Mouse (Mus musculus): Measurements from ENCODE around the gene Tmcc2. TPM values are rescaled to one million over a fixed set of nuclear protein-coding genes. Genes with fewer than 3 reads are reported as not detected.

Gene Tmcc2
- polyA plus RNA-seq, 1 experiment from 2014 or later, result 15.9 TPM

DNA sequence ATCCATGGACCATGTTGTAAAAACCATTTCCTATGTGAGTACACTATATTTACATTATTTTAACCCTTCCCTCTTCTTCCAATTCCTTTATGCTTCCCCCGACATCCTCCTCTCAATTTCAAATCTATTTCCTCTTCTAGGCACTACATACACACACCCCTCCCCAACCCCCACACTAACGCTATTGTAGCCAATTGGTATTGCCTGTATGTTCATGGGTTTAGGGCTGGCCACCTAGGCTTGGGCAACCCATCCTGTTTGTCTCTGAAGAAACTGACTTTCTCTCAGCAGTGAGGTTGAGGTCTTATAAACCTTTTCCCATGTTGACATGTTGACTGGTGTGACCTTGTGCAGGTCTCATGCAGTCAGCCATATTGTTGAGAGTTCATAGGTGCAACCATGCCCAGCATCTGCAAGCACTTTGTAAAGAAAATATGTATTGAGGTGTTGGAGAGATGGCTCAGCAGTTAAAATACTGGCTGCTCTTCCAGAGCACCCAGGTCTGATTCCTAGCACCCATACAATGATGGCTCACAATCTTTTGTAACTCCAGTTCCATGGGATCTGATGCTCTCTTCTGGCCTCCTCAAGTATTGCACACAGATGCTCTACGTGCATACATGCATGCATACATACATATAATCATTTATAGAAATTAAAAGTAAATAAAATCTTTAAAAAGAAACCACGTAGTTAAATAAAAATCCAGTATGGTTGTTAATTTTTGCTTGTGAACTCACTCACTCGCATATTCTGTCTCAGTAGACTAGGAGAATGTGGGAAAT lies 32.0 kb upstream of the Tmcc2 start:
- no peak overlapping the region for H3K9ac ChIP-seq (ENCODE audit: low read length)
- no peaks in the 10 kb centered on the region for H3K36me3 ChIP-seq (ENCODE audit: control insufficient read depth, insufficient read depth, low read length)
- DNase-seq (ENCODE audit: low spot score), result no peak
- no peak overlapping the region for H3K4me3 ChIP-seq (ENCODE audit: low read depth, low read length)
- no peak overlapping the region for H3K27ac ChIP-seq (ENCODE audit: low read depth, low read length)
- WGBS, result 93% methylated on average over 5 of the region's 5 CpGs
- H3K4me1 ChIP-seq (ENCODE audit: control insufficient read depth, insufficient read depth, low read length), result peaks cover 4% of the 10 kb centered on the region
- H3K9me3 ChIP-seq (ENCODE audit: control insufficient read depth, low read length), result no peaks in the 10 kb centered on the region
- no peak overlapping the region for H3K4me2 ChIP-seq (ENCODE audit: low read depth)
- no peak for ATAC-seq (ENCODE audit: insufficient read depth, low FRiP score, low TSS enrichment)
- no peaks in the 10 kb centered on the region for H3K27me3 ChIP-seq (ENCODE audit: control insufficient read depth, insufficient read depth, low read length)

DNA sequence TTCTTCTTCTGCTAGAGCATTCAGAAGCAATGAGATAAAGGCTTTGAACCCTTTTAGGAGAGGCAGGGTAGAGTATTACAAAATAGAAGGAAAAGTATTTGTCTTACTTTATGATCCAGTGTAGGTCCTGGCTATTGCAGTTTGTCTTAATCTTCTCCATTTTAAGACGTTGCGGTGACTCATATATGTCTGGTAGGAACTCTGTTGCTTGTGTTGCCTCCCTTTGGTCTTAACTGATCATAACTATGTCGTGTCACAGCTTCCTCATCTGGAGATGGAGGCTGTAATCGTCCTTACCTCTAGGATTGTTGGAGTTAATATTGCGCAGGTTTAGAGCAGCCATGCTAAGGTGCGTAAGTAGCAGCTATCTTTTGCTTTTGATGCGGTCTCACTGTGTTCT lies 29.6 kb upstream of the Tmcc2 start:
- Histone ChIP-seq H3K27ac (ENCODE audit: low read depth, low read length) (no peak overlapping the region), H3K4me1 (ENCODE audit: control insufficient read depth, insufficient read depth, low read length) (peaks cover 4% of the 10 kb centered on the region), H3K9ac (ENCODE audit: low read length) (no peak overlapping the region), H3K9me3 (ENCODE audit: control insufficient read depth, low read length) (no peaks in the 10 kb centered on the region), H3K36me3 (ENCODE audit: control insufficient read depth, insufficient read depth, low read length) (no peaks in the 10 kb centered on the region), H3K4me2 (ENCODE audit: low read depth) (no peak overlapping the region), H3K27me3 (ENCODE audit: control insufficient read depth, insufficient read depth, low read length) (no peaks in the 10 kb centered on the region), H3K4me3 (ENCODE audit: low read depth, low read length) (no peak overlapping the region)
- WGBS, result 91% methylated on average over 7 of the region's 7 CpGs
- DNase-seq (ENCODE audit: low spot score) (no peak), ATAC-seq (ENCODE audit: insufficient read depth, low FRiP score, low TSS enrichment) (no peak)

DNA sequence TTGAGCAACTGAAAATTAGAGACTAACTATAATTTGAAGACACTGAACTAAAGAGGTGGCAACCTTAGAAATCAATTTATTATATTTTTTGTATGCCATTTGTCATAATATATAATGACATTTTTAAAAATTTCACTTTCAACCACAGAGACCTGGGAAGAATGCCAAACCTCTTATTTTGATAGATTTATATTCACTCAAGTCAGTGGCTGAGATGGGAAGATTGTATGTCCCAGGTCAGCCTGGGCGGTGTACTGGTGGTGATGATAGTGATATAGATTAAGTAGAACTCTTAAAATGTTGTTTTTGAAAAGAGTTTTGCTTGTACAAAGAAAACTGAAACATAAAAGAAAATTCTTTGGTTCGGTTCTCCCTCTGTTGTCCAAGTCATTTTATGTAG lies 29.1 kb upstream of the Tmcc2 start:
- H3K27me3 ChIP-seq (ENCODE audit: control insufficient read depth, insufficient read depth, low read length), result no peaks in the 10 kb centered on the region
- no peak overlapping the region for H3K4me3 ChIP-seq (ENCODE audit: low read depth, low read length)
- H3K9me3 ChIP-seq (ENCODE audit: control insufficient read depth, low read length), result no peaks in the 10 kb centered on the region
- WGBS, result 87% methylated on average over 2 of the region's 2 CpGs
- no peak overlapping the region for H3K27ac ChIP-seq (ENCODE audit: low read depth, low read length)
- DNase-seq (ENCODE audit: low spot score) (no peak), ATAC-seq (ENCODE audit: insufficient read depth, low FRiP score, low TSS enrichment) (no peak)
- H3K36me3 ChIP-seq (ENCODE audit: control insufficient read depth, insufficient read depth, low read length), result no peaks in the 10 kb centered on the region
- no peak overlapping the region for H3K4me2 ChIP-seq (ENCODE audit: low read depth)
- H3K9ac ChIP-seq (ENCODE audit: low read length), result no peak overlapping the region
- peaks cover 4% of the 10 kb centered on the region for H3K4me1 ChIP-seq (ENCODE audit: control insufficient read depth, insufficient read depth, low read length)

DNA sequence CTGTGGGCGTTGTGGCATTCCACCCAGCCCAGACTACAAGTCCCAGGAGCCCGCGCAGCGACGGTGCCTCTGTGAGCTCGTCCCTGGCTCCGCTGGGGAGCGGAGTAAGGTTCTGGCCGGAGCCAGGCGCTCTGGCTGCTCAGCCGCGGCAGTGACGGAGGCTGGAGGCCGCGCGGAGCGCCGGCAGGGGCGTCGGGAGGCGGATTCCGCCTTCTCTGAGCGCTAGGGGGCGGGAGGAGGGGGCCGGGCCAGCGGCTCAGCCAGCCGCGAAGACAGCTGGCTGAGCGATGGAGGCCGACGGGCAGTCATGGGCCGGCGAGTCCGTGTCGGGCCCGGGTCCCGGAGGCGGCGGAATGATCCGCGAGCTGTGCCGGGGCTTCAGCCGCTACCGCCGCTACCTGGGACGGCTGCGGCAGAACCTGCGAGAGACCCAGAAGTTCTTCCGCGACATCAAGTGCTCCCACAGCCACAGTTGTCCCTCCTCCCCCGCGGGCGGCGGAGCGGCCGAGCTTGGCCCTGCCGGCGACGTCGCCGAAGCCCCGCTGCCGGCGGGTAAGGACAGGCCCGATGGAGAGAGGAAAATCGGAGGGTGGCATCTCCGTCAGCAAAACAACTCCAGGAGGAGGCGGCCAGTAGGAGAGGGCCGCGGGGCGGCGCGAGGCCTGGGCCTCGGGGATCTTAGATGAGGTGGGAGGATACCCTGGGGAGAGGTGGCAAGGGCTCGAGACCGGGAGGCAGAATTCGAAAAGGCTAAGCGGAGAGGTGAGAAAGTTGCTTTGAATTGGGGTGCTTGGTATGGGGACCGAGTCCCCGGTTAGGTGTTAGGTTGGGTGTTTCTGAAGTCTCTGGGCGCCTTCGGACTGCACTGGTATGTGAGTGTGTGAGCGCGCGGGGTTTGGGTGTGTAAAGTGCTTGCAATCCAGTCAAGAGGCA lies 26.5 kb upstream of the Tmcc2 start, which contains the start of gene Dstyk:
Gene Dstyk, plus strand, starts transcription at position 237 of the 933 bp plus-strand sequence.
- Histone ChIP-seq H3K27me3 (ENCODE audit: control insufficient read depth, insufficient read depth, low read length) (no peaks in the 10 kb centered on the region), H3K27ac (ENCODE audit: low read depth, low read length) (peak within 1 kb of the TSS; percentile 85), H3K4me3 (ENCODE audit: low read depth, low read length) (peak within 1 kb of the TSS; percentile 77), H3K9ac (ENCODE audit: low read length) (peak within 1 kb of the TSS; percentile 89), H3K9me3 (ENCODE audit: control insufficient read depth, low read length) (no peaks in the 10 kb centered on the region), H3K36me3 (ENCODE audit: control insufficient read depth, insufficient read depth, low read length) (no peaks in the 10 kb centered on the region), H3K4me1 (ENCODE audit: control insufficient read depth, insufficient read depth, low read length) (peaks cover 4% of the 10 kb centered on the region), H3K4me2 (ENCODE audit: low read depth) (peak within 1 kb of the TSS; percentile 77)
- WGBS, result under 1% methylated on average over 85 of the region's 85 CpGs
- ATAC-seq (ENCODE audit: insufficient read depth, low FRiP score, low TSS enrichment) (peak; percentile 97), DNase-seq (ENCODE audit: low spot score) (peak; percentile 97)

DNA sequence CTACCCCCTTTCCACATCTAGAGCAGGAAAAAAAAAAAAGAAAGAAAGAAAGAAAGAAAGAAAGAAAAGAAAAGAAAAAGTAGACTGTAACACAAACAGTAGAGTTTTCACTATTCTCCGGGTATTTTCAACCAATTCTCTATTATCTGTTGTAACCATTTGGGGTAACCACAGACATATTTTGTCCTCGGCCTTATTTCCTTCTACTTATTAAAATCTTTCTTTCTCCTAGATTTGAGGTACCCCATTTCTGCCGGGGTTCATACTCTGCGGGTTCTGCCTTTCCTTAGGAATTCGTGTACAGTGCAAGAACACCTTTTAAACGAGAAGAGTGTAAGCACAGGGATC lies 25.8 kb upstream of the Tmcc2 start:
- WGBS, result 17% methylated on average over 6 of the region's 6 CpGs
- ATAC-seq (ENCODE audit: insufficient read depth, low FRiP score, low TSS enrichment) (no peak), DNase-seq (ENCODE audit: low spot score) (no peak)

DNA sequence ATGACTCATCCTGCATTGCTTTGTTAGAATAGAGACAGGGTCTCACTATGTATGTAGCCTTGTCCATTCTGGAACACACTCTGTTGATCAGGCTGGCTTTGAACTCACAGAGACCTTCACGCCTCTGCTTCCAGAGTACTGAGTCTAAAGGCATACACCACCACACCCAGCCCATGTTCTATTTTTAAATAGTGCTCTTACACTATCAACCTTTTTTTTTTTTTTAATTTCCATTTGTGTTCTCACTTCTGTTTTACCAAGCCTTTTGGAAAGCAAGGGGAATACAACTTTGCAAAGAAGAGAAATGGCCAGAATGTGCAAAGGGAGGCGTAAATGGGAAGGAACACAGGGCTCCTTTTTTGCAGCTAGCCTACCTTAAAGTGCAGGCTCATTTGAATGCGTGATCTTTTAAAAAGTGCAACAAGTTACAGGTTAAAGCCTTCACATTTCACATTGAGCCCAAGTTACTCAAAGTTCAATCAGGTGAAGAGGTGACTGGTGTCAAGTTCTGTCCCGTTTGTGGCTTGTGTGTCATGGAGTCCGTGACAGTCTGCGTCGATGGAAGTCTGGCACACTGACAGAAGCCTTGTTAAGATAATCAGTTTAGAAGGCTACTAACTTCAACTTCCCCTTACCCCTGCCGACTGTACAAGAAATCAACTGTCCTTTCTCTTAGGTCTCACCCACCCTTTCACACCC lies 25.3 kb upstream of the Tmcc2 start:
- Histone ChIP-seq H3K9ac (ENCODE audit: low read length) (no peak overlapping the region), H3K27ac (ENCODE audit: low read depth, low read length) (no peak overlapping the region), H3K27me3 (ENCODE audit: control insufficient read depth, insufficient read depth, low read length) (no peaks in the 10 kb centered on the region), H3K36me3 (ENCODE audit: control insufficient read depth, insufficient read depth, low read length) (no peaks in the 10 kb centered on the region), H3K4me2 (ENCODE audit: low read depth) (no peak overlapping the region), H3K4me1 (ENCODE audit: control insufficient read depth, insufficient read depth, low read length) (peaks cover 4% of the 10 kb centered on the region), H3K9me3 (ENCODE audit: control insufficient read depth, low read length) (no peaks in the 10 kb centered on the region), H3K4me3 (ENCODE audit: low read depth, low read length) (no peak overlapping the region)
- DNase-seq (ENCODE audit: low spot score) (no peak), ATAC-seq (ENCODE audit: insufficient read depth, low FRiP score, low TSS enrichment) (no peak)
- 80% methylated on average over 8 of the region's 8 CpGs for WGBS

More for the DNA sequence above, 25.8 kb upstream of the Tmcc2 start:
- Histone ChIP-seq H3K36me3 (ENCODE audit: control insufficient read depth, insufficient read depth, low read length) (no peaks in the 10 kb centered on the region), H3K27ac (ENCODE audit: low read depth, low read length) (peak overlapping the region; percentile 85), H3K4me3 (ENCODE audit: low read depth, low read length) (peak overlapping the region; percentile 77), H3K4me1 (ENCODE audit: control insufficient read depth, insufficient read depth, low read length) (peaks cover 4% of the 10 kb centered on the region), H3K27me3 (ENCODE audit: control insufficient read depth, insufficient read depth, low read length) (no peaks in the 10 kb centered on the region), H3K9me3 (ENCODE audit: control insufficient read depth, low read length) (no peaks in the 10 kb centered on the region), H3K9ac (ENCODE audit: low read length) (peak overlapping the region; percentile 89), H3K4me2 (ENCODE audit: low read depth) (peak overlapping the region; percentile 77)

DNA sequence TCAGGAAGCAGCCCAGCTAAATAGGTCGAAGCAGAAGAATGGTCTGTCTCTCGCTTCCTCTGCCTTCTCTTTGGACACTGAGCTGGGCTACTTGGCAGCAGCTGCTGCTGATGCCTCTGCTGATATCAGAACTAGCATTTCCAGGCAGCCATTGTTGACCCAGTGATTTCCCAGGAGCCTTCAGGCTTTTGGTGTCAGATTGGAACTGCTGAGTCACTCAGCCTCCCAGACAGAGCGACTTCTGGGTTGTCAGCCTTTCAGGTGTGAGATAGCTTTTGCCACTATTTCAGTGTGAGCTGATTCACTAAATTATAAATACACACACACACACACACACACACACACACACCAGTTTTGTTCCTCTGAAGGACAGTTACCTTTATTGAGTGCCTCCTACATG lies 19.6 kb upstream of the Tmcc2 start:
- WGBS, result 92% methylated on average over 3 of the region's 3 CpGs

DNA sequence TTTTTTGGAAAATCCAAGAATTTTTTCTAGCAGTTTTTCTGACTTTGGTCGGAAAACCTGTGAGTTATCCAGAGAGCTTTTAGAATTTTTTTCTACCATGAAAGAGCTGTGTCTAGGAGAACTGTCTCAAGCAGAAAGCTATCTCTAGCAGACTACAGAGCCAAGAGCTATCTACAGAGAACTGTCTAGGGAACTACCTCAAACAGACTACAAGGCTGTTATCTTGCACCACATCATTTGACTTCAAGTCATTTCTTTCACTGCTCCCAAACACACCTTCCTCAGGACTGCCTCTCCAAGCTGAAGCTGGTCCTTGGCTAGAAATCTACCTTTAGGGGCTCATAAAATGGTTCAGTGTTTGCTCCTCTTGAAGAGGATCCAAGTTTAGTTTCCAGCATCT lies 10.8 kb upstream of the Tmcc2 start:
- ATAC-seq (ENCODE audit: insufficient read depth, low FRiP score, low TSS enrichment) (no peak), DNase-seq (ENCODE audit: low spot score) (no peak)
- no peak overlapping the region for H3K27ac ChIP-seq (ENCODE audit: low read depth, low read length)
- no peak overlapping the region for H3K4me3 ChIP-seq (ENCODE audit: low read depth, low read length)
- H3K4me2 ChIP-seq (ENCODE audit: low read depth), result no peak overlapping the region
- H3K27me3 ChIP-seq (ENCODE audit: control insufficient read depth, insufficient read depth, low read length), result no peaks in the 10 kb centered on the region
- no peak overlapping the region for H3K9ac ChIP-seq (ENCODE audit: low read length)
- no peaks in the 10 kb centered on the region for H3K4me1 ChIP-seq (ENCODE audit: control insufficient read depth, insufficient read depth, low read length)
- no peaks in the 10 kb centered on the region for H3K9me3 ChIP-seq (ENCODE audit: control insufficient read depth, low read length)
- no peaks in the 10 kb centered on the region for H3K36me3 ChIP-seq (ENCODE audit: control insufficient read depth, insufficient read depth, low read length)
- 89% methylated on average over 1 of the region's 1 CpGs for WGBS

More for the DNA sequence above, 19.6 kb upstream of the Tmcc2 start:
- Histone ChIP-seq H3K4me3 (ENCODE audit: low read depth, low read length) (no peak overlapping the region), H3K27ac (ENCODE audit: low read depth, low read length) (no peak overlapping the region), H3K4me2 (ENCODE audit: low read depth) (no peak overlapping the region), H3K9me3 (ENCODE audit: control insufficient read depth, low read length) (no peaks in the 10 kb centered on the region), H3K27me3 (ENCODE audit: control insufficient read depth, insufficient read depth, low read length) (no peaks in the 10 kb centered on the region), H3K9ac (ENCODE audit: low read length) (no peak overlapping the region), H3K36me3 (ENCODE audit: control insufficient read depth, insufficient read depth, low read length) (no peaks in the 10 kb centered on the region), H3K4me1 (ENCODE audit: control insufficient read depth, insufficient read depth, low read length) (no peaks in the 10 kb centered on the region)
- ATAC-seq (ENCODE audit: insufficient read depth, low FRiP score, low TSS enrichment) (no peak), DNase-seq (ENCODE audit: low spot score) (no peak)
